Mouse (Mus musculus) hindbrain, postnatal 0 days (tissue): ENCODE data around the gene Arrdc2. TPM values are rescaled to one million over a fixed set of nuclear protein-coding genes. Genes with fewer than 3 reads are reported as not detected.

Experiments
- ATAC-seq: fragments of 200-750 bp; cut with Nextera tagmentation; 2 replicates; pipeline ENCODE4 v1.8.0; 2017; ENCODE audit warnings: mild to moderate bottlenecking, moderate TSS enrichment, moderate library complexity
- DNase-seq: peaks from one replicate; pipeline ENCODE4 v3.0.0-alpha.2; 2015; ENCODE audit warnings: low spot score
- H3K27ac ChIP-seq: fragments of 300-500 bp; sonication (generic); 2 replicates; pipeline ENCODE4 v1.5.1; 2014; ENCODE audit warnings: mild to moderate bottlenecking
- H3K27me3 ChIP-seq: fragments of 300-500 bp; sonication (generic); 2 replicates; pipeline ENCODE4 v1.6.1; 2014; ENCODE audit warnings: low read length, mixed read lengths; ENCODE audit not compliant: insufficient read depth
- H3K36me3 ChIP-seq: fragments of 300-500 bp; sonication (generic); 2 replicates; pipeline ENCODE4 v1.6.1; 2014; ENCODE audit warnings: low read length, mixed read lengths; ENCODE audit not compliant: insufficient read depth
- H3K4me1 ChIP-seq: fragments of 300-500 bp; sonication (generic); 2 replicates; pipeline ENCODE4 v1.6.1; 2014; ENCODE audit warnings: antibody characterized with exemption, low read length, mixed read lengths; ENCODE audit not compliant: insufficient read depth
- H3K4me2 ChIP-seq: fragments of 300-500 bp; sonication (generic); 2 replicates; pipeline ENCODE4 v1.6.1; 2014; ENCODE audit warnings: low read depth, mild to moderate bottlenecking, low read length, moderate library complexity, mixed read lengths
- H3K4me3 ChIP-seq: fragments of 300-500 bp; sonication (generic); 2 replicates; pipeline ENCODE4 v1.5.1; 2014; ENCODE audit warnings: low read length
- H3K9ac ChIP-seq: fragments of 300-500 bp; sonication (generic); replicated peaks from 2 replicates; pipeline ENCODE4 v1.6.1; 2014; ENCODE audit warnings: mild to moderate bottlenecking, low read length, moderate library complexity, mixed read lengths
- H3K9me3 ChIP-seq: fragments of 300-500 bp; sonication (generic); 2 replicates; pipeline ENCODE4 v1.6.1; 2016; ENCODE audit warnings: low read length, mixed read lengths
- CTCF ChIP-seq: IDR thresholded peaks from 2 replicates; pipeline ENCODE4 v1.5.1; 2016; ENCODE audit warnings: antibody characterized with exemption, control low read depth, low read depth
- WGBS: fragments of 180-500 bp; shearing (Covaris S2); extraction: QIAGEN DNeasy Blood & Tissue Kit; methylation state at CpG from one replicate; pipeline ENCODE4 v1.1.7; 2014; 5-methylcytosine and 5-hydroxymethylcytosine counted together
- polyA plus RNA-seq: library from polyadenylated mRNA; unstranded; fragments of >200 nt; fragmentation: Nextera tagmentation; extraction: Ambion mirVana; gene quantifications from 2 replicates; pipeline ENCODE4 v1.2.1, GENCODE M21; 2015
- total RNA-seq: library from RNA; depleted of rRNA; stranded (reverse); fragments of >200 nt; gene quantifications from 2 replicates; pipeline ENCODE4 v1.2.3, GENCODE M21; 2014

Gene Arrdc2
- total and polyA plus RNA-seq, 2 experiments from 2014 or later, result 4.6 to 17.1 TPM

- Histone ChIP-seq H3K4me2 (no peak overlapping the region), H3K9me3 (no peaks in the 10 kb centered on the region), H3K9ac (no peak overlapping the region), H3K4me3 (no peak overlapping the region), H3K27ac (0 out of 2 replicates have a peak overlapping the region, but pooled peaks have one; percentile 42), H3K27me3 (no peaks in the 10 kb centered on the region), H3K36me3 (no peaks in the 10 kb centered on the region), H3K4me1 (peaks cover 4% of the 10 kb centered on the region; the same call in 1 of the 2 replicates)
- peak; percentile 42; the same call in 1 of the 2 replicates for TF ChIP-seq CTCF
- WGBS, result 8% methylated on average over 4 of the region's 4 CpGs
- ATAC-seq (peak; percentile 50), DNase-seq (peak; percentile 62)
Observed at GRCm38 (mm10) chr8:70880126-70880525, 40.6 kb upstream of the Arrdc2 start.

GRCm38 (mm10) chr8:70879500-70879899 is 40.0 kb upstream of the Arrdc2 start:
- Histone ChIP-seq H3K27me3 (no peaks in the 10 kb centered on the region), H3K27ac (no peak overlapping the region), H3K4me2 (no peak overlapping the region), H3K4me3 (no peak overlapping the region), H3K9me3 (no peaks in the 10 kb centered on the region), H3K4me1 (peaks cover 4% of the 10 kb centered on the region; the same call in 1 of the 2 replicates), H3K36me3 (no peaks in the 10 kb centered on the region), H3K9ac (no peak overlapping the region)
- WGBS, result 38% methylated on average over 4 of the region's 4 CpGs
- no peak for TF ChIP-seq CTCF
- no peak for DNase-seq
- peak; percentile 18; the same call in 1 of the 2 replicates for ATAC-seq

- ATAC-seq (no peak), DNase-seq (no peak)
- no peak overlapping the region for H3K9ac ChIP-seq
- TF ChIP-seq CTCF, result no peak
- no peak overlapping the region for H3K4me3 ChIP-seq
- peaks cover 4% of the 10 kb centered on the region; the same call in 1 of the 2 replicates for H3K4me1 ChIP-seq
- no peak overlapping the region for H3K27ac ChIP-seq
- H3K9me3 ChIP-seq, result no peaks in the 10 kb centered on the region
- no peak overlapping the region for H3K4me2 ChIP-seq
- no peaks in the 10 kb centered on the region for H3K27me3 ChIP-seq
- WGBS, result 47% methylated on average over 2 of the region's 2 CpGs
- H3K36me3 ChIP-seq, result no peaks in the 10 kb centered on the region
Observed at GRCm38 (mm10) chr8:70878178-70878577, 38.7 kb upstream of the Arrdc2 start.

- H3K4me1 ChIP-seq, result peaks cover 8% of the 10 kb centered on the region
- H3K36me3 ChIP-seq, result no peaks in the 10 kb centered on the region
- no peak for ATAC-seq
- no peaks in the 10 kb centered on the region for H3K9me3 ChIP-seq
- no peak for TF ChIP-seq CTCF
- no peak overlapping the region for H3K9ac ChIP-seq
- H3K27ac ChIP-seq, result no peak overlapping the region
- H3K27me3 ChIP-seq, result no peaks in the 10 kb centered on the region
- no peak overlapping the region for H3K4me2 ChIP-seq
- no peak overlapping the region for H3K4me3 ChIP-seq
- no peak for DNase-seq
- 60% methylated on average over 4 of the region's 4 CpGs for WGBS
Observed at GRCm38 (mm10) chr8:70876382-70876781, 36.9 kb upstream of the Arrdc2 start.

GRCm38 (mm10) chr8:70874441-70874840 is 34.9 kb upstream of the Arrdc2 start:
- WGBS, result 87% methylated on average over 13 of the region's 13 CpGs
- Histone ChIP-seq H3K4me1 (peaks cover 4% of the 10 kb centered on the region; the same call in 1 of the 2 replicates), H3K27me3 (no peaks in the 10 kb centered on the region), H3K4me3 (no peak overlapping the region), H3K9me3 (no peaks in the 10 kb centered on the region), H3K4me2 (no peak overlapping the region), H3K36me3 (no peaks in the 10 kb centered on the region), H3K9ac (0 out of 2 replicates have a peak overlapping the region, but pooled peaks have one; percentile 70), H3K27ac (no peak overlapping the region)
- TF ChIP-seq CTCF, result no peak
- DNase-seq, result no peak
- no peak for ATAC-seq

- Histone ChIP-seq H3K9ac (peak within 1 kb of the TSS; percentile 70), H3K36me3 (no peaks in the 10 kb centered on the region), H3K4me2 (peak within 1 kb of the TSS; percentile 97), H3K9me3 (no peaks in the 10 kb centered on the region), H3K27ac (peak within 1 kb of the TSS; percentile 84), H3K4me1 (peaks cover 8% of the 10 kb centered on the region; the same call in 1 of the 2 replicates), H3K4me3 (peak within 1 kb of the TSS; percentile 92), H3K27me3 (no peaks in the 10 kb centered on the region)
- ATAC-seq, result peak; percentile 92
- DNase-seq, result peak; percentile 97
- under 1% methylated on average over 46 of the region's 46 CpGs for WGBS
- TF ChIP-seq CTCF, result peak; percentile 95
Observed at GRCm38 (mm10) chr8:70873364-70873985, 34.0 kb upstream of the Arrdc2 start, which contains the start of gene Ccdc124. Gene Ccdc124 (minus strand): TSS chr8:70873935.
